Mouse (Mus musculus): ENCODE data around the gene Ffar1.

Ffar1 gene

DNA sequence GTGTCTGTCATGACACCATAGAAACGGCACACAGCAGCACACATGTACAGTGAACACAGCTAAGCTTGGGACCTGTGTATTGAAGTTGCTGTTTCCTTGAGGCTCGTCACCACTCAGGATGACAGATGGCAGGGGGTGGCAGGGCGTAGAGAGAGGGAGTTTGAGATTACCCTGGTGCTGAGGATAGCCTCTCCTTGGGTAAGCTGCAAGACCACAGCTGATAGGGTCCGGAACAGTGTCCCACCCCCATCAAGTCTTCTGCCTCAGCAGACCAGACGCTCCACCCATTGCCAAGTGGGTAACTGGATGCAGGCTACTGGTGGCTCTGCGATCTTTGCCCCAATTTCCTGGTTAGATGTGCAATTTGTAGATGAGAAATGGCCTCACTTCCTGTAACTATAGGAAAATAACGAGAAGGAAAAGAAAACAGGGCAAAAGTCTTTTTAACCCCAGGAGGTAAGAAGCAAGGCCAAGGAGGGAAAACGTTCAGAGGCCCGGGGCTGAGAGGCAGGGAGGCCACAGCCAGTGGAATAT lies 49.5 kb downstream of the Ffar1 start:
- in situ Hi-C loops (cut with MboI; ENCODE audit: unreplicated experiment in 2 of 2) = loop anchor here in 1 of 2 experiments (5.0 kb wide), 1 partner anchor 80 kb away; no protein-coding TSS in a partner anchor

DNA sequence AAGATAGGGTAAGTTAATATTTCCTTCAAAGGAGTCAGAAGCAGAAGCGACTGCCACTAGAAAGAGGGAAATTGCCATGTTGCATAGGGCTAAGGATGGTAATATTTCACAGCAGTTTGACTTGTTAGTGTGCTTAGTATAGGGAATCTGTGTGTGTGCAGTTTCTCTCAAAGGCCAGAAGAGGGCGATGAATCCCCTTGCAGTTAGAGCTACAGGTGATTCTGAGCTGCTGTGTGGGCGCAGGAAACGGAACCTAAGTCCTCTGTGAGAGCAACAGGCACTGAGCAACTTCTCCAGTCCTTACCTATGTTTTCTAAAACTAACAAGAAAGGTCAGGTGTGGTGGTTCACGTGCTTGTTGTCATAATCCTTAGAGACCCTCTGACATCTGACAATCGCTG lies 51.0 kb downstream of the Ffar1 start:
- in situ Hi-C loops (cut with MboI; ENCODE audit: unreplicated experiment in 2 of 2) = loop anchor here in 1 of 2 experiments (5.0 kb wide), 1 partner anchor 82 kb away; no protein-coding TSS in a partner anchor
